Mouse (Mus musculus) neural tube, embryonic 14.5 days (tissue): Measurements from ENCODE around the gene Fen1. TPM values are rescaled to one million over a fixed set of nuclear protein-coding genes. Genes with fewer than 3 reads are reported as not detected.
A peak's percentile ranks its signal among the peaks of the same experiment; 100 is the strongest.

ENCODE experiments used
- ATAC-seq: fragments of 200-750 bp; cut with Nextera tagmentation; 2 replicates; pipeline ENCODE4 v1.8.0; 2017; ENCODE audit warnings: low read depth, mild to moderate bottlenecking, moderate TSS enrichment, moderate library complexity
- H3K27ac ChIP-seq: fragments of 300-500 bp; sonication (generic); 2 replicates; pipeline ENCODE4 v1.5.1; 2014; ENCODE audit warnings: low read depth, mild to moderate bottlenecking, control low read depth, low read length, moderate library complexity, mixed read lengths
- H3K27me3 ChIP-seq: fragments of 300-500 bp; sonication (generic); 2 replicates; pipeline ENCODE4 v1.6.1; 2014; ENCODE audit warnings: low read length; ENCODE audit not compliant: control insufficient read depth, insufficient read depth
- H3K36me3 ChIP-seq: fragments of 300-500 bp; sonication (generic); 2 replicates; pipeline ENCODE4 v1.6.1; 2014; ENCODE audit warnings: low read length, mixed read lengths; ENCODE audit not compliant: control insufficient read depth, insufficient read depth
- H3K4me1 ChIP-seq: fragments of 300-500 bp; sonication (generic); 2 replicates; pipeline ENCODE4 v1.6.1; 2014; ENCODE audit warnings: low read length; ENCODE audit not compliant: control insufficient read depth, insufficient read depth
- H3K4me2 ChIP-seq: fragments of 300-500 bp; sonication (generic); 2 replicates; pipeline ENCODE4 v1.6.1; 2014; ENCODE audit warnings: mild to moderate bottlenecking, low read depth, low read length, control low read depth
- H3K4me3 ChIP-seq: fragments of 300-500 bp; sonication (generic); 2 replicates; pipeline ENCODE4 v1.5.1; 2014; ENCODE audit warnings: low read depth, low read length, control low read depth, mixed read lengths
- H3K9ac ChIP-seq: fragments of 300-500 bp; sonication (generic); replicated peaks from 2 replicates; pipeline ENCODE4 v1.6.1; 2014; ENCODE audit warnings: low read depth, mild to moderate bottlenecking, control low read depth, low read length, mixed read lengths
- H3K9me3 ChIP-seq: fragments of 300-500 bp; sonication (generic); 2 replicates; pipeline ENCODE4 v1.6.1; 2016; ENCODE audit warnings: low read length; ENCODE audit not compliant: control insufficient read depth
- WGBS: fragments of 180-500 bp; shearing (Covaris S2); extraction: QIAGEN DNeasy Blood & Tissue Kit; methylation state at CpG from one replicate; pipeline ENCODE4 v1.1.7; 2014; 5-methylcytosine and 5-hydroxymethylcytosine counted together
- polyA plus RNA-seq: library from polyadenylated mRNA; unstranded; fragments of >200 nt; fragmentation: Nextera tagmentation; extraction: Ambion mirVana; gene quantifications from 2 replicates; pipeline ENCODE4 v1.2.1, GENCODE M21; 2014

The Fen1 gene
- polyA plus RNA-seq, 1 experiment from 2014 or later: 18.0 TPM

- H3K27me3 ChIP-seq: no peaks in the 10 kb centered on the region
- H3K9me3 ChIP-seq: no peaks in the 10 kb centered on the region
- H3K4me3 ChIP-seq: no peak overlapping the region
- 43% methylated on average over 8 of the region's 8 CpGs for WGBS
- H3K36me3 ChIP-seq: no peaks in the 10 kb centered on the region
- no peak overlapping the region for H3K9ac ChIP-seq
- no peaks in the 10 kb centered on the region for H3K4me1 ChIP-seq
- no peak overlapping the region for H3K4me2 ChIP-seq
- H3K27ac ChIP-seq: no peak overlapping the region
- ATAC-seq: no peak
Measured at GRCm38 (mm10) chr19:10222656-10223055, 18.7 kb upstream of the Fen1 start.

GRCm38 (mm10) chr19:10221585-10221984 is 17.6 kb upstream of the Fen1 start:
- Histone ChIP-seq H3K4me1 (no peaks in the 10 kb centered on the region), H3K27ac (no peak overlapping the region), H3K36me3 (no peaks in the 10 kb centered on the region), H3K27me3 (no peaks in the 10 kb centered on the region), H3K4me3 (no peak overlapping the region), H3K9ac (no peak overlapping the region), H3K4me2 (no peak overlapping the region), H3K9me3 (no peaks in the 10 kb centered on the region)
- 64% methylated on average over 4 of the region's 4 CpGs for WGBS
- no peak for ATAC-seq

- no peaks in the 10 kb centered on the region for H3K4me1 ChIP-seq
- WGBS: 80% methylated on average over 6 of the region's 6 CpGs
- no peaks in the 10 kb centered on the region for H3K36me3 ChIP-seq
- no peak for ATAC-seq
- no peak overlapping the region for H3K9ac ChIP-seq
- no peak overlapping the region for H3K4me2 ChIP-seq
- H3K27me3 ChIP-seq: no peaks in the 10 kb centered on the region
- H3K9me3 ChIP-seq: no peaks in the 10 kb centered on the region
- H3K4me3 ChIP-seq: no peak overlapping the region
- H3K27ac ChIP-seq: no peak overlapping the region
Measured at GRCm38 (mm10) chr19:10219593-10219992, 15.6 kb upstream of the Fen1 start.

- Histone ChIP-seq H3K4me1 (no peaks in the 10 kb centered on the region), H3K27ac (no peak overlapping the region), H3K4me2 (no peak overlapping the region), H3K4me3 (no peak overlapping the region), H3K36me3 (no peaks in the 10 kb centered on the region), H3K27me3 (no peaks in the 10 kb centered on the region), H3K9me3 (no peaks in the 10 kb centered on the region), H3K9ac (no peak overlapping the region)
- 39% methylated on average over 3 of the region's 3 CpGs for WGBS
- no peak for ATAC-seq
Measured at GRCm38 (mm10) chr19:10219108-10219507, 15.1 kb upstream of the Fen1 start.

DNA sequence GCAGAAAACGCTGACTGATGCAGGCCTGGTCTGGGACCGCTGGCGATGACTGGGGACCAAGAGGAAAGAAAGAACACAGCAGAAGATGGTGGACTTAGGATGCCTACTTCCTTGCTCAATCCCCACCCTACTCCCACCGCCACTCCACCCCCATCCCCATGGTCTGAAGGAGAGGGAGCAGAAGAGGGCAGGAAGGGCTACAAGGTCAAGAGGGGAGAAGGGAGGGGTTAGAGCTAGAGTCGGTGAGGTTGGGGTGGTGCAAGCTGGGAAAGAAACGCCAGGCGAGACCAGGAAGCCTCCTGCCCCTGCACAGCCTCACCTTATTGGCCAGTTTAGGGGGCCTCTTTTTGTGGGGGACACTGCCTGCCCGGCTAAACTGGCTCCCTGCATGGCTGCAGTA is 12.1 kb upstream of the Fen1 start:
- Histone ChIP-seq H3K36me3 (0 out of 2 replicates have a peak, but pooled peaks cover 3% of the 10 kb centered on the region), H3K9ac (no peak overlapping the region), H3K27me3 (no peaks in the 10 kb centered on the region), H3K4me2 (no peak overlapping the region), H3K4me3 (no peak overlapping the region), H3K9me3 (no peaks in the 10 kb centered on the region), H3K4me1 (no peaks in the 10 kb centered on the region), H3K27ac (no peak overlapping the region)
- WGBS: 78% methylated on average over 8 of the region's 8 CpGs
- ATAC-seq: no peak

DNA sequence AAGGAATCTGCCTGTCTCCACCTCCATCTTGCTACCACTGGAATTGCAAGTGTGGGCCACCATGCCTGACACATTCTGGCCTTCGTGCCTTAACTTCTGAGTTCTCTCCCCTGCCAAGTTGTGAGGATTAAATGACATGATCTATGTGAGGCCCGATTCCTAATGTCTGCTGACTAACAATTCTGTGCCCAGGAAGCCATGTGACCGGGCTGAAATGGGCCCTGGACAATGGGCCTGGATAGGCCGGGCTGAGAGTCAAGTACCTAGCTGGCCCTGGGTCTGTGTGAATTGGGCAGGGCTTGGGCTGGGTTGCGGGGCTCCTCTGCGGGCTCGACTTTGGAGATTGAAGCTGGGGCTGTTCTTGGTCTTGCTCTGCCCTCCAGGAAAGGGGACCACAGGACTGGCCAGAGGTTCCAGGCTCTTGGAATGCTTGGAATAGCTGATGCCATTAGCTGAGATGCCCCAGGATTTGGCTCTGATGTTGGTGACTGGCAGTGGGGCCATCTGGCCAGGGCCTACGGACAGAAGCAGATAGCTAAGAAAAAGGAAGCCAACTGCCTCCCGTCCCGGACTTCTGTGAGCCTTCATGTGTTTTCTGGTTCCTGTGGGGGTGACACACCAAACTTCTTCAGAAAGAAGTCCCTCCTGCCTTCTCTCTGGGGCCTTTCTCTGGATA is 10.0 kb upstream of the Fen1 start:
- Histone ChIP-seq H3K4me1 (no peaks in the 10 kb centered on the region), H3K36me3 (0 out of 2 replicates have a peak, but pooled peaks cover 14% of the 10 kb centered on the region), H3K4me2 (no peak overlapping the region), H3K4me3 (no peak overlapping the region), H3K9ac (no peak overlapping the region), H3K27ac (no peak overlapping the region), H3K9me3 (no peaks in the 10 kb centered on the region), H3K27me3 (no peaks in the 10 kb centered on the region)
- ATAC-seq: no peak
- 92% methylated on average over 10 of the region's 10 CpGs for WGBS

DNA sequence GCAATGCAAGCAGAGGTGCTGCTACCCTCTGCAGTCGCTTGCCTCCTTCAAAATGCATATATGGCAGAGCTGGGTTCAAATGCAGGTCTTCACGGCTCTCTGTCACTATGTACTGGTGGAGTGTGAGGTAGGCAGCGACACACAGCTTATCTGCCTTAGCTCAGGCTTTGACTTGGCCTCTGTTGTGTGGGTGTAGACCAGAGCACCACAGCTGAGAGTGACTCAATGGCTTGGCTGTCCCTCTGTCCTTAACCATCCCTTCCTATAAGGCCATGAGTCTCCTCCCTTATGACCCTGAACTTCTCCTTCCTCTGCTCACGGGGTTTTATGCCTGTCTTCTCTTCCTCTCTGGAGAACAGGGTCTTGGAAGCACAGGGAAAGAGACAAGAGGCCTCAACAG is 6.9 kb upstream of the Fen1 start:
- Histone ChIP-seq H3K4me1 (no peaks in the 10 kb centered on the region), H3K9ac (no peak overlapping the region), H3K36me3 (peaks cover 20% of the 10 kb centered on the region; the same call in 1 of the 2 replicates), H3K4me2 (no peak overlapping the region), H3K9me3 (no peaks in the 10 kb centered on the region), H3K4me3 (no peak overlapping the region), H3K27ac (no peak overlapping the region), H3K27me3 (no peaks in the 10 kb centered on the region)
- ATAC-seq: no peak
- 90% methylated on average over 4 of the region's 4 CpGs for WGBS

DNA sequence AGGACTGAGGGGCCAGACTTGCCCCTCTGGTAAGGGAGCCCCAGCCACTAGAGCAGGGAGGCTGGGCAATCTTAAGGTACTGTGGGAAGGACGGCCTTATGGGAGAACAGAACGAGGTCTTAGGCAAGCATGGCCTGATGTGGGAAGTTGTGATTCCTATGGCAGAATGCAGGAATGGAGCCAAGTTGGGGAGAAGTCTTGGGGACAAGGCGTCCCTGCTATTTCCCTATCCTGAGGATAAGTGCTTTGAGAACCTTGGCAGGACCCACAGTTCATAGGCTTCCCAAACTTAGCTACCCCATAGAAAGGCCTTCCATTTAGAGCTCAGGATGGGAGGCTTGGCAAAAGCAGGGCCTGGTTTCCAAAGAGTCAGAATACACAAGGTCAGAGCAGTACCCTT is 4.9 kb upstream of the Fen1 start:
- H3K36me3 ChIP-seq: peaks cover 20% of the 10 kb centered on the region; the same call in 1 of the 2 replicates
- ATAC-seq: no peak
- no peak overlapping the region for H3K4me3 ChIP-seq
- no peak overlapping the region for H3K9ac ChIP-seq
- H3K27me3 ChIP-seq: no peaks in the 10 kb centered on the region
- H3K27ac ChIP-seq: no peak overlapping the region
- H3K4me2 ChIP-seq: no peak overlapping the region
- H3K9me3 ChIP-seq: no peaks in the 10 kb centered on the region
- WGBS: 91% methylated on average over 3 of the region's 3 CpGs
- H3K4me1 ChIP-seq: 0 out of 2 replicates have a peak, but pooled peaks cover 7% of the 10 kb centered on the region

DNA sequence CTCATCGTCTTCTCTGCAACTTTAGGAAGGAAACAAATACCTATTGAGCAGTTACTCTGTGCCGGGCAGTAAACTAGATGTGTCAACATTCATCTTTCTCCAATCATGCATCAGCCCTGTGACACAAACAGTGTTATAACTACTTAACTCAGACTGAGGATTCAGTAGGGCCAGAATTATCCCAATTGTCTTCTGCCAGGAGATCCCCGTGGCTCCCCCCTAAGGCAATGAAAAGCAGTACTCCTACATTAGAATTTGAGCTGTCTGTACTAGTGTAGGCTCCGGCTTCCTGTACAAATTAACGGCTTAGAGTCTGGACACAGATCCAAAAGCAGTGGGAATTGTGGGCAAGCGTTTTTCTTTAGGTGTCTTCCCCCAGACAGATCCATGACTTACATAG is 1.1 kb upstream of the Fen1 start:
- Histone ChIP-seq H3K9ac (no peak overlapping the region), H3K36me3 (peaks cover 24% of the 10 kb centered on the region; the same call in 1 of the 2 replicates)
- 65% methylated on average over 6 of the region's 6 CpGs for WGBS

More for the DNA sequence above, 1.1 kb upstream of the Fen1 start:
- Histone ChIP-seq H3K9me3 (no peaks in the 10 kb centered on the region), H3K4me3 (peak overlapping the region; percentile 68), H3K4me1 (peaks cover 15% of the 10 kb centered on the region; the same call in 1 of the 2 replicates), H3K4me2 (peak overlapping the region; percentile 80), H3K27me3 (no peaks in the 10 kb centered on the region), H3K27ac (no peak overlapping the region)
- ATAC-seq: no peak
